Mouse (Mus musculus) kidney, embryonic 15.5 days (tissue): ENCODE data around the gene Olfr937. TPM values are rescaled to one million over a fixed set of nuclear protein-coding genes. Genes with fewer than 3 reads are reported as not detected.

ENCODE experiments used
- ATAC-seq: fragments of 200-750 bp; cut with Nextera tagmentation; replicated peaks from 2 replicates; pipeline ENCODE4 v1.8.0; 2017; ENCODE audit warnings: moderate TSS enrichment; ENCODE audit not compliant: low FRiP score
- H3K27ac ChIP-seq: fragments of 300-500 bp; sonication (generic); 2 replicates; pipeline ENCODE4 v1.5.1; 2015; ENCODE audit warnings: mild to moderate bottlenecking, inconsistent platforms
- H3K27me3 ChIP-seq: fragments of 300-500 bp; sonication (generic); 2 replicates; pipeline ENCODE4 v1.6.1; 2015; ENCODE audit warnings: inconsistent platforms
- H3K36me3 ChIP-seq: fragments of 300-500 bp; sonication (generic); 2 replicates; pipeline ENCODE4 v1.6.1; 2015; ENCODE audit warnings: inconsistent platforms
- H3K4me1 ChIP-seq: fragments of 300-500 bp; sonication (generic); 2 replicates; pipeline ENCODE4 v1.6.1; 2015; ENCODE audit warnings: inconsistent platforms
- H3K4me2 ChIP-seq: fragments of 300-500 bp; sonication (generic); 2 replicates; pipeline ENCODE4 v1.6.1; 2015; ENCODE audit warnings: moderate library complexity, mild to moderate bottlenecking, inconsistent platforms
- H3K4me3 ChIP-seq: fragments of 300-500 bp; sonication (generic); replicated peaks from 2 replicates; pipeline ENCODE4 v1.5.1; 2015; ENCODE audit warnings: mild to moderate bottlenecking, inconsistent platforms
- H3K9ac ChIP-seq: fragments of 300-500 bp; sonication (generic); 2 replicates; pipeline ENCODE4 v1.6.1; 2015; ENCODE audit warnings: mild to moderate bottlenecking, inconsistent platforms
- H3K9me3 ChIP-seq: fragments of 300-500 bp; sonication (generic); replicated peaks from 2 replicates; pipeline ENCODE4 v1.6.1; 2016; ENCODE audit warnings: inconsistent platforms
- WGBS: fragments of 180-500 bp; shearing (Covaris S2); methylation state at CpG from one replicate; pipeline ENCODE4 v1.1.7; 2015; ENCODE audit warnings: mixed read lengths; 5-methylcytosine and 5-hydroxymethylcytosine counted together
- microRNA-seq: library from miRNA; unstranded; fragments of <30 nt; microRNA quantifications from one replicate; pipeline ENCODE4, GENCODE M21; 2016
- polyA plus RNA-seq: library from polyadenylated mRNA; unstranded; fragments of >200 nt; fragmentation: Nextera tagmentation; extraction: Ambion mirVana; gene quantifications from 2 replicates; pipeline ENCODE4 v1.2.1, GENCODE M21; 2015

The Olfr937 gene
- not detected in 2 replicates for polyA plus RNA-seq

DNA sequence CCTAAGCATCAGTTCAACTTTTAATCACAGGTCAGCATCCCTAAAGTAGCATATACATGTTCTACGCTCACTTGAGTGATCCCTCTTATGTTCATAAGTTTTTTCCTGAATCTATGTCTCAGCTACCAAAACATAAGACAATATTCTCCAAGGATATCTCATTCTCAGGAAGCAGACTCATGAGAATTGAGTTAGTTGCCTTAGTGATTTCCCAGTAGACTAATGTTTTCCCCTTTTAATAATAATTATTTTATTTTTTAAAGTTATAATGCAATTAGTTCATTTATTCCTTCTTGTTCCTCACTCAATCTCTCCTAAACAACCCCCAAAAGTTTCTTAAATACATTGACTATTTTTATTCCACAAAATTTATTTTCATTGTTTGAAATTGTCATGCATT lies at the start of gene Olfr937:
Gene Olfr937, minus strand, starts transcription at position 101 of the 400 bp plus-strand sequence.
- no peak for ATAC-seq
- Histone ChIP-seq H3K9ac (no peak within 1 kb of the TSS), H3K4me1 (no peaks in the 10 kb centered on the region), H3K9me3 (no peaks in the 10 kb centered on the region), H3K4me3 (no peak within 1 kb of the TSS), H3K27me3 (no peaks in the 10 kb centered on the region), H3K4me2 (no peak within 1 kb of the TSS), H3K27ac (no peak within 1 kb of the TSS), H3K36me3 (no peaks in the 10 kb centered on the region)
- WGBS, result 91% methylated on average over 1 of the region's 1 CpGs

DNA sequence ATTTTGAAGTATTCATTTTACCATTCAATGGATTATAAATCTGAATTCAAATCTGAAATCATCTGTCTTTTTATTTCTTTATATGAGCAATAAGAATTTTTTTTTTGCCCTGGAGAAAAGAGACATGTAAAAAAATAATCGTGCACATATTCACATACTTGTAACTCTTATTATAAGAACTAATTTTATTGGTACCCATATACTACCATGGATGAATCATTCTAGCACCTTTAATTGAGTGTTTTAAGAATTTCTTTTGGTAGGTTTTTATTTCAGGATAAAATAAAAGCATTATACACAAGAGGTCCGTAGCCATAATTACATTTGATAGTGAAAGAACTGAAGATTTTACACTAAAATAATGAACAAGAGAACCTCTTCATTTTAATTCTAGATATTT lies 14.0 kb upstream of the Olfr937 start, which contains the start of gene Olfr938:
Gene Olfr938, minus strand, starts transcription at position 101 of the 400 bp plus-strand sequence.
- WGBS, result 86% methylated on average over 2 of the region's 2 CpGs
- ATAC-seq, result no peak
- H3K27me3 ChIP-seq, result no peaks in the 10 kb centered on the region
- H3K27ac ChIP-seq, result no peak within 1 kb of the TSS
- no peaks in the 10 kb centered on the region for H3K9me3 ChIP-seq
- no peak within 1 kb of the TSS for H3K9ac ChIP-seq
- H3K4me2 ChIP-seq, result no peak within 1 kb of the TSS
- H3K36me3 ChIP-seq, result no peaks in the 10 kb centered on the region
- H3K4me1 ChIP-seq, result no peaks in the 10 kb centered on the region
- H3K4me3 ChIP-seq, result no peak within 1 kb of the TSS

DNA sequence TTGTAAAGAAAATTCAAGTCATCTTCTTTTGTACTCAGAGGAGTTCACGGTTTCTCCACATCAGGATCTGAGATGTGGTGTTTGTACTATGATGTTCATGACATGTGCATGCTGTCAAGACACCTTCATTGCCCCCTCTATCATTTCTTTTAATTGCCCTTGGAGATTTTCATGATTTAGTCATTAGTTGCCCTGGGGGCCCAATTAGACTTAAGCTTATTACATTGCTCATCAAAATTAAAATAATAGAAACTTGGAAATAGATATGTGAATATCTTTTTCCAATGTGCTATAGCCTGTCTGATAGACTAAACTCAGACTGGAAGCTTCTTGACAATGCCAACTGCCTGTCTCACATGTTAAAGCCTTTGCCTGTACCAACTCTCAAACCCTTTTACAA lies 41.5 kb downstream of the Olfr937 start, which contains the start of gene Olfr146:
Gene Olfr146, minus strand, starts transcription at position 101 of the 400 bp plus-strand sequence.
- H3K4me3 ChIP-seq, result no peak within 1 kb of the TSS
- no peak within 1 kb of the TSS for H3K4me2 ChIP-seq
- 87% methylated on average over 1 of the region's 1 CpGs for WGBS
- no peaks in the 10 kb centered on the region for H3K9me3 ChIP-seq
- H3K9ac ChIP-seq, result no peak within 1 kb of the TSS
- no peaks in the 10 kb centered on the region for H3K36me3 ChIP-seq
- H3K4me1 ChIP-seq, result no peaks in the 10 kb centered on the region
- no peak within 1 kb of the TSS for H3K27ac ChIP-seq
- ATAC-seq, result no peak
- H3K27me3 ChIP-seq, result no peaks in the 10 kb centered on the region

Small RNA genes lying within 50 kb of the gene (microRNA-seq; reads per million reads assigned to microRNA genes)
- not detected for gene Gm25032
- gene Gm25529, result not detected

Other genes with a start within 250 kb of the Olfr937 start
- gene Olfr923, start 238.4 kb downstream of the Olfr937 start, polyA plus RNA-seq, result not detected in 2 replicates
- gene Olfr924, start 220.5 kb downstream of the Olfr937 start, polyA plus RNA-seq, result not detected in 2 replicates
- gene Olfr26, start 209.9 kb downstream of the Olfr937 start, polyA plus RNA-seq, result not detected in 2 replicates
- not detected in 2 replicates for gene Olfr926, start 187.8 kb downstream of the Olfr937 start, polyA plus RNA-seq
- gene Olfr930, start 135.1 kb downstream of the Olfr937 start, polyA plus RNA-seq, result not detected in 2 replicates
- not detected in 2 replicates for gene Olfr933, start 92.6 kb downstream of the Olfr937 start, polyA plus RNA-seq
- not detected in 2 replicates for gene Olfr934, start 76.6 kb downstream of the Olfr937 start, polyA plus RNA-seq
- not detected in 2 replicates for gene Olfr935, start 65.3 kb downstream of the Olfr937 start, polyA plus RNA-seq
- not detected in 2 replicates for gene Olfr146, start 41.6 kb downstream of the Olfr937 start, polyA plus RNA-seq
- not detected in 2 replicates for gene Olfr938, start 13.9 kb upstream of the Olfr937 start, polyA plus RNA-seq
- gene Olfr27, start 63.2 kb upstream of the Olfr937 start, polyA plus RNA-seq, result not detected in 2 replicates
- gene Olfr943, start 101.4 kb upstream of the Olfr937 start, polyA plus RNA-seq, result not detected in 2 replicates
- not detected in 2 replicates for gene Olfr944, start 137.0 kb upstream of the Olfr937 start, polyA plus RNA-seq
- gene Olfr1537, start 185.0 kb upstream of the Olfr937 start, polyA plus RNA-seq, result not detected in 2 replicates
- gene Olfr945, start 211.9 kb upstream of the Olfr937 start, polyA plus RNA-seq, result not detected in 2 replicates